Mouse (Mus musculus) liver, adult 2 months (tissue): Measurements from ENCODE around the gene Duxf3.
"Not testable (repeated sequence)": the region's sequence is repeated elsewhere in the genome, so short reads cannot be mapped to it uniquely, and the experiment has no call there.

Experiments
- CTCF ChIP-seq: fragments of 200-500 bp; IDR thresholded peaks from 2 replicates; pipeline ENCODE4 v1.5.1; 2011; ENCODE audit warnings: low read depth, low read length, control low read depth
- POLR2A ChIP-seq: fragments of 200-500 bp; IDR thresholded peaks from 2 replicates; pipeline ENCODE4 v1.6.1; 2011; ENCODE audit warnings: low read length, control low read depth; ENCODE audit not compliant: insufficient read depth; ENCODE audit errors: extremely low read depth

- not testable (repeated sequence) for TF ChIP-seq CTCF, POLR2A
Observed at GRCm38 (mm10) chr10:58221571-58221970, 10.9 kb downstream of the Duxf3 start.
